Mouse (Mus musculus) leukemia stem cell, adult 10-12 weeks (primary cell): ENCODE data around the gene Dnah10. TPM values are rescaled to one million over a fixed set of nuclear protein-coding genes. Genes with fewer than 3 reads are reported as not detected.

Source experiments
- polyA plus RNA-seq: library from polyadenylated mRNA; stranded (reverse); fragments of >175 nt; gene quantifications from 2 replicates; pipeline ENCODE4 v1.2.3, GENCODE M21; 2012; ENCODE audit warnings: low replicate concordance

Dnah10 gene
- 0.02 TPM in 1 of 2 replicates, not detected in the other for polyA plus RNA-seq

GRCm38 (mm10) chr5:124724997-124725396 lies at the start of gene Dnah10:
Gene Dnah10 (plus strand): TSS chr5:124725085.

GRCm38 (mm10) chr5:124862013-124862866 lies 137.4 kb downstream of the Dnah10 start, which contains the start of the genes Ccdc92 and Zfp664:
Gene Ccdc92 (minus strand): TSS chr5:124862424.
Gene Zfp664 (plus strand): TSS chr5:124862691.

Other genes starting within 250 kb of the Dnah10 start
- 18.5 and 24.8 TPM in 2 replicates for gene Rilpl2, start 246.7 kb upstream of the Dnah10 start, polyA plus RNA-seq
- 6.7 and 7.4 TPM in 2 replicates for gene Snrnp35, start 242.0 kb upstream of the Dnah10 start, polyA plus RNA-seq
- gene Rilpl1, start 193.7 kb upstream of the Dnah10 start, polyA plus RNA-seq = 2.3 and 6.7 TPM in 2 replicates
- 55.3 and 239 TPM in 2 replicates for gene Tmed2, start 184.4 kb upstream of the Dnah10 start, polyA plus RNA-seq
- 19.2 and 32.0 TPM in 2 replicates for gene Ddx55, start 172.2 kb upstream of the Dnah10 start, polyA plus RNA-seq
- 5.5 and 10.5 TPM in 2 replicates for gene Eif2b1, start 146.0 kb upstream of the Dnah10 start, polyA plus RNA-seq
- gene Gtf2h3, start 145.9 kb upstream of the Dnah10 start, polyA plus RNA-seq = 1.6 and 6.1 TPM in 2 replicates
- gene Atp6v0a2, start 96.5 kb upstream of the Dnah10 start, polyA plus RNA-seq = 6.1 and 27.7 TPM in 2 replicates
- 3.7 and 5.3 TPM in 2 replicates for gene Ccdc92, start 137.3 kb downstream of the Dnah10 start, polyA plus RNA-seq
- gene Zfp664, start 137.6 kb downstream of the Dnah10 start, polyA plus RNA-seq = 35.6 and 41.4 TPM in 2 replicates